Mouse (Mus musculus) testis, postnatal 14 days (tissue): ENCODE results near the gene Trmt10b.
A peak's percentile ranks its signal among the peaks of the same experiment; 100 is the strongest.

Source experiments
- DNase-seq: peaks from one replicate; pipeline ENCODE4 v3.0.0; 2021; ENCODE audit warnings: low spot score

Trmt10b gene

GRCm38 (mm10) chr4:45341669-45342249 is 44.8 kb downstream of the Trmt10b start, which contains the start of gene Dcaf10:
Gene Dcaf10 (plus strand): TSS chr4:45342101.
- DNase-seq, result peak; percentile 92

- DNase-seq, result peak; percentile 59
Measured at GRCm38 (mm10) chr4:45342286-45343155, 45.6 kb downstream of the Trmt10b start, which contains the start of gene Exosc3. Gene Exosc3 (minus strand): TSS chr4:45342732.

DNA sequence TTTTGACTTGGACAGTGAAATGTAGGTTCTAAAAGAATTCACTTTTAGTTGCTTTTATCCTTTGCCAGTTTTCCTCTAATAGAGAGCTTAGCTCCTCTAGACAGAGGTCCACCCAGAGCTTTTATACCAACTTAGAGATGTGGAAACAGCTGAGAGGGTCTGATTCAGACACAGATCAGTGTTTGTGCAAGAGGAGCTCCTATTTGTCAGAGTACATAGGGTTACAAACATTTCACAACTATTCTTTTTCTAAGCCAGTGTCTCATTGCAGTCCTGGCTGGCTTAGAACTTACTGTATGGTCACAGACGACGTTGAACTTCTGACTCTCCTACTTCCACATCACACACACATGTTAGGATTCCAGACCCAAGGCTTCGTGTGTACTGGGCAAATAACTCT is 59.7 kb downstream of the Trmt10b start:
- DNase-seq, result no peak
